Mouse (Mus musculus) adrenal gland, postnatal 14 days (tissue): Measurements from ENCODE around the gene Celf2. TPM values are rescaled to one million over a fixed set of nuclear protein-coding genes. Genes with fewer than 3 reads are reported as not detected.

ENCODE experiments used
- DNase-seq: peaks from one replicate; pipeline ENCODE4 v3.0.0; 2021; ENCODE audit warnings: mixed read lengths
- total RNA-seq: library from RNA; stranded (reverse); gene quantifications from 2 replicates; pipeline ENCODE4 v1.2.3, GENCODE M21; 2021

Gene Celf2
- total RNA-seq, 1 experiment from 2014 or later, result 64.1 TPM

DNA sequence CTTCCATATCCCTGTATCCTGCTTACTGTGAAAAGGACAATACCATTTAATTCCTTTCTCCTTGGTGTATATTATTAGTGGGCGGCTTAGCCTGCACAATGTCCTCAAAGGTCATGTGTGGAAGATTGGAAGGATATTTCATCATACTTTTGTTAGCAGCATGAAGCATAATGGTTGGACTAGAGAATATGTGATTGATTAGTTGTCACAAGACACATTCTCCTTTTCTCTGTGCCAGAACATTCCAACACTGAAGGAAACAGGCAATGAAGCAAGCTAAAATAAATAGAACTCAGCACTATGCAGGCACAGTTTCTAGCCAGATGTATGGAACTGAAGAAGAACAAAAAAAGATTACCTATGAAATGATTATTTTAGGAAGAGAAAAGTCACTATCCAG is 482.6 kb downstream of the Celf2 start:
- no peak for DNase-seq

DNA sequence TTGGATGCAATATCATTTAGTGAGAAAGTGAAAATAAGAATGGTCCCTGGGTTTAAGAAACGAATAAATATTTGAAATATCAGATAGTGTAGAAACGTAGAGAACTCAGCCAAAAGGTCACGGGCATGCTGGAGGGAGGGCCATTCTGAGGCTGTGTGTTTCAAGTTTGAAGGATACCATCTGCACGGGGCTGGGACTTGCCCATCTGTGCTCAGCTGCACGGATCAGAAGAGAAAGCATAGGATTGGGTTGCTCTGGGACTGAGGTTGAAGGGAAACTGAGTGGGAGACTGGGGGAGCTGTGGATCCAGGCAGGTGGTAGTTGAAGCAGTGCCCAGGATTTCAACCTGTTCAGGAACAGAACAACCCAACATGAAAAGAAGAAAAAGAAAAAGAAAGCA is 483.8 kb downstream of the Celf2 start:
- peak; percentile 7 for DNase-seq

DNA sequence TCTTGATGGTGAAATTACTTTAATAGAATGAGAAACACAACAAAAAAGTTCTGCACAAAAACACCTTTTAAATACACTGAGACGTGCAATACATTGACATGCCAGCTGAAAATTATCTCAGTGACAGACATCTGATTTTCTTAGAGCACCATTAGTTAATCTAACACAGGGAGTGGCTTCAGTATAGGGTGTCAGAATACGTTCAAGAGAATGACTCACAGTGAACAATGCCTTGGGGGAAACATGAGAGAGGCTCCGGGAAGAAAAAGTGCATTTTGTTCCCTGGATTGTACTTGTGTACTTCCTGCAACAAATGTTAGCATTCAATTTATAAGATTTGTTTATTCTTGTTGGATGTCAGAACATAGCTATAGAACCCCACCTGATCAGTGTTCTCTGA is 487.2 kb downstream of the Celf2 start:
- DNase-seq, result no peak

DNA sequence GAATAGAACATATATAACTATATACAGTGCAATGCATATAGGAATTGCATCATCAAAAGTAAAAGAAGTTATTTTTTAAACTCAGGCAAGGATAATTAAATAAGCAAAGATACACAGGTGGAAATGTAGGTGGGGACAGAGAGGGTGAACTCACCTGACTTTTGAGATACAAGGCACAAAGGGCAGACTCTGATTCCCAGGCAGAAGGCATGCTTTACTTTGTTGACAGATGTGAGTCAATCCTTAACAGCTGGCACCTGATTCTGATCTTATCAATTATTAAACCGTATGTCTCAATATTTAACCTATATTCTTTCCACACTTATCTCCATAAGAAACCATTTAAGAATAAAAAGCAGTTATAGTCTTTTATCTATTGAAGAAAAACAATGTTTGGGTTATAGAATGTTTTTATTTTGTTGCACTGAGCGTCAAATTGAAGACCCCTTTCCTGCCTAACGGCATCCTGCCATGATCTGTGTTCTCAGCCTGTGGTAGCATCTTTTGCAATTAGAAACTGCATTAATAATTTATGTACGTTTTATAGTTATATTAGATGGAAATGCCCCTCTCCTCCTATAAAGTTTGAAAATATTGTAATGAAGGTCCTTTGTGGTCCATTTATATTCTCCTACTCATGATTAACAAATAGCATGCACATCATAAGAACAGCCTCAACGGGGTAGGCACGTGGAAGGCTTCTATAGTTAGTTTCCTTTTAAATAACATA is 491.8 kb downstream of the Celf2 start:
- DNase-seq, result no peak

DNA sequence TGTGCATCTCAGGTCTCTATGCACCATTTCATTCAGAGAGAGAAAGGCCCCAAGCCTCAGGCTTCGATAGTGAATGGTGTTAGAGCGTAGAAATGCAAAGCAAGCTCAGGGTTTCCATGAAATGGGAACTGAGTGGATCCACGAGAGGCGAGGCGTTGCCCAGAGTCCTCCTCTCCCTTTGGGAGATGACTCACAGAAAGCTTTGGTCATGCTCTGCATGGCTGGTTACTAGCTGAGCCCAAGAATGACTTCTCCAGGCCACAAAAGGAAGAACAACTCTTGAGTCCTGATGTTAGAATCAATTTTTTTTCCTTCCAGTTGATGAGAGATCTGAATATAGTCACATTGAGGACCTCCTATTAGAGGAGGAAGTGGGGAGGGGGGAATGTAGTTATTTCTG is 496.2 kb downstream of the Celf2 start:
- peak; percentile 5 for DNase-seq

DNA sequence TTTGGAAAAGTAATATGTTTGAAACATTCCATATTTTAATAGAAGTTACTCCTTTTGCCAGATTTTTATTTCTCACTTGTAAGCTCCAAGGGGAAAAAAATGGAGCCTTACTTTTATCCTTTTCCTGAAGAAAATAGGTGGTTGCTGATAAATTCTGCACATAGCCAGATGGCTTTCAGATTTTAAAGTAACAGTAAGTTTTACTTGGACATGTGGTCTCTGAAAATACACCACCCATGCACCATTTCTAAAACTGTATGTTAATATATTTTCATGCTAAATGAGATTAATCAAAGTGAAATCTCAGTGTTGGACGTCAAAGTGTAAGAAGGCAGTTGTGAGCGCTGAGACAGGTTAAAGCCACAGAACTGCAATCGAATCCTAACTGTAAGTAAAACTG is 502.5 kb downstream of the Celf2 start:
- DNase-seq, result no peak

DNA sequence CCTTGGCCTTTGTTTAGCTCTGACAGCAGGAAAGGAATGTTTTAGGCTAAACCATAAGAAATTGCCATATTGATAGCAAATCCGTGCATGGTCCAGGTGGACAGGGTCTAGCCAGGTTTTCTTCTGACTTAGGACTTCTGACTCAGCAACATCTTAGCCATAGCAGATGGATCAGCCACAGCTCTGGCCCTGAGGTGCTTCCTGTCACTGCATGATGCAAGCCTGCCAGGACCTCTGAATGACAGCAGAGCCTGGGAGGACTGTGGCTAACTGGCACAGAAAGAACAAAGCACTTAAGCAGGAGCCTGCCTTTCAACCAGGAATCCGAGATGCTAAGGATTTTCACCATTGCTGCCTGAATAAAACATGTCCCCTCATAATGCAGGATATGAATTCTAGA is 507.4 kb downstream of the Celf2 start:
- DNase-seq, result no peak

DNA sequence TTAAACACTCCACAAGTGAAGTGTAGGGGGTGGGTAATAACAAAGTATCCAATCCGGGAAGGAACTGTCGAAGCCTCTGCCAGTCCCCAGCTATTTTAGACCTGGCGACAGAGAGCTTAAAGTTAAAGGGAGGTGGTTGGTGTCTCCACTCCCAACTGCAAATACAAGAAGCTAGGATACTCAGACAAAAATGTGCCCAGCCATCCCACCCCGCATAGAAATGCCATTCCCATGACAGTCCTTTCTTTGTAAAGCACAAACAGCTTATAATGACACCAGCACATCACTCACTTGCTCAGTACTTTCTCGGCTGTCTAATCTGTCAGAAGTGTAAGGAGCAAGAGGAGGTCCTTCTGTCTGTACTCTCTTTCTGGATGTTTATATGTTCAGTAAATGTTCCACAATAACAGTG is 518.3 kb downstream of the Celf2 start:
- no peak for DNase-seq

DNA sequence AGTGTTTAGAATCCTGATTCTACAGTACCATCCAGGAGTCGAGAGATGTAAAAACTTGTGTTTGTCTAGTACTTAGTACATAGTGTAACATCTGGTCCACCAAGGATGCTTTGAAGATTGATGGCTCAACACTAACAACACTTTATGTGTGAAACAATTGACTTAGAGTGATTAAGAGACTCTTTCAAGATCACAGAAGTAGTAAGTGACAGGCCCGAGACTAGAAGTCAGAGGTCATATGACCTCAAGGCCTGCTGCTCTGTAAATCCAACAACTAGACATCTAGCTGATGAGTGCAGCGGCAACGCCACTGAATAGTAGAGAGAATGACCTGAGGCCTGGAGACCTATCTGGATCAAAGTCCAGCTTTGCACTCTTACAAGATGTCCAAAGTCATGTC is 523.7 kb downstream of the Celf2 start:
- no peak for DNase-seq

DNA sequence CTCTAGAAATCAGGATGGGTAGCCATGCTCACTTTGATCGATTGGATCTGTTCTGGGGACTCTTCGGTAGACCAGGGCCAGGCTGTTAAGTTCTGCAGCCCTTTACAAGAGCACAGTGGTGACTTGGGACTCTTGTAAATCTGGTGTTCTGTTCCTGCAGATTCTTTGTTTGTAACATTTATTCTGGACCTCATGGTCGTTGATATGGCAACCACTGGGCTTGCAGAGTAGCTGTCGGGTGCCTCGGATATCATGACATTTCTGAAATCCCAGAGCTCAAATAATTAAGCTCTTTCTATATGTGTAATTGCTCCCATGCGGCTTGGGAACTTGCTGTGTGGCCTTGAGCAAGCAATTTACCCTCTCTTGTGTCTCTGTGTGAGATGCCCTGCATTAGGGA is 525.5 kb downstream of the Celf2 start:
- no peak for DNase-seq

DNA sequence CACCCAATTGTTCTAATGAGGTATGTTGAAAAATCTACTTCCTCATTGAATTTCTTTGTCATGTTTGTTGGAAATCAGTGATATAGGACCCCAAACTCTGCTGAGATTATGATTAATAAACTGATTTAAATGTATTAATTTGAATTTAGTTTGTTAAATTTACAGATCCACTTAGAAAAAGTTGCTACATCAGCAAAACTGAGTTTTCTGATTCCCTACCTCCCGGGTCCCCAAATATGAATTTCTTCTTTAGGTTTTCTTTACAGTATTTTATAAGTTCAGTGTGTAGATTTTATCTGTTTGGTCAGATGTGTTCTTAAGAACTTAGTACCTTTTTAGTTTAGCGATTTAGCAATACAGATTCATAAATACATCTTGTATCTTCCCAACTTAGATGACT is 533.1 kb downstream of the Celf2 start:
- no peak for DNase-seq

DNA sequence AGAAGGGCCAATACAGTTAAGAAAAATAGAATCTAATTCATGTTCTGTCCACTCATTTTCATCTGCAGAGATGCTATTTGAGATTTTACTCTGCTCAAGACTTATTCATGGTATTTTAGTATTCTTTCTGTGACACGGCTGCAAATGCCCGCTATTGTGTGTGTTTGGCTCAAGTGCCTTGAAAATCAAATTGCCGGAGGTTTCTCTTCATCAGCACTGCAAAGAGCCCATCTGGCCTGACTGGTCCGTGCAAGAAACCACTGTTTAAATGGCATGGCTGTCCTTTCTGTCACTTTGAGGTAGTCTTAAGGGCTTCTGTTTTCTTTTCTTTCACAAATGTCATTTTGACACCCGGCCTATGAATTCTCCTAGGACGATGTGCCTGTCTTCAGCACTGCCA is 540.1 kb downstream of the Celf2 start:
- no peak for DNase-seq

DNA sequence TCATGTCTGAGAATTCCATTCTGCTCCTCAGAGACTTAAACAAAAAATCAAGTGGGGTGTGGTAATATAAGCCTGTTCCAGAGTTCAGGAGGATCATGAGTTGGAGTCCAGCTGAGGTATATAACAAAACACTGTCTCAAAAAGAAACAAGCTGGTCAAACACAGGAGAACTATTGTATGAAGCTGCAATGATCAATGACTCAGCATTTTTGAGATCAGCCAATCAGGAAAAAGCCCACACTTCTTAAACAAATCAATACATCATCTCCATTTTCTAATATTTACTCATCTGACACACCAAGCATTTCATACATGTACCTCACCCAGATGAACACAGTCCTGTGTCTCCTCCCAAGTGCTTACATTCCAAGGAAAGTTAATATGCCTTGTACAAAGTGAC is 544.1 kb downstream of the Celf2 start:
- DNase-seq, result no peak

DNA sequence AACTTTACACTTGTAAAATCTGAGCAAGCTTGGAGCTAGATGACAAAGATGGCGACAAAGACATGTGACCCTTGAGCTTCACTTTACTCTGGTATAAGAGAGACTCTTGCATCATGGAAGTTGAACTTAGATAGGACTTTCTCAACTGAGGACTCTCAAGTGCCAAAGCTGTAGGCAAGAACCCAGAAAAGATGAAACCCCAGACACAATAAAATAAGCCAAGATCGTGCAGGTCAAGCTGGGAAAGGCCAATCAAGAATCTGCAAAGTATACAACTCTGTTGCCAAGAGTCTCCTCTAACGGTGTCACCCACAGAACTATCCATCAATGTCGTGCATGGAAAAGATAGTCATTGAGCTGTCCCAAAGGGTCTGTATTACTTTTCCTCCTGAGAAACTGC is 558.7 kb downstream of the Celf2 start:
- peak; percentile 37 for DNase-seq

DNA sequence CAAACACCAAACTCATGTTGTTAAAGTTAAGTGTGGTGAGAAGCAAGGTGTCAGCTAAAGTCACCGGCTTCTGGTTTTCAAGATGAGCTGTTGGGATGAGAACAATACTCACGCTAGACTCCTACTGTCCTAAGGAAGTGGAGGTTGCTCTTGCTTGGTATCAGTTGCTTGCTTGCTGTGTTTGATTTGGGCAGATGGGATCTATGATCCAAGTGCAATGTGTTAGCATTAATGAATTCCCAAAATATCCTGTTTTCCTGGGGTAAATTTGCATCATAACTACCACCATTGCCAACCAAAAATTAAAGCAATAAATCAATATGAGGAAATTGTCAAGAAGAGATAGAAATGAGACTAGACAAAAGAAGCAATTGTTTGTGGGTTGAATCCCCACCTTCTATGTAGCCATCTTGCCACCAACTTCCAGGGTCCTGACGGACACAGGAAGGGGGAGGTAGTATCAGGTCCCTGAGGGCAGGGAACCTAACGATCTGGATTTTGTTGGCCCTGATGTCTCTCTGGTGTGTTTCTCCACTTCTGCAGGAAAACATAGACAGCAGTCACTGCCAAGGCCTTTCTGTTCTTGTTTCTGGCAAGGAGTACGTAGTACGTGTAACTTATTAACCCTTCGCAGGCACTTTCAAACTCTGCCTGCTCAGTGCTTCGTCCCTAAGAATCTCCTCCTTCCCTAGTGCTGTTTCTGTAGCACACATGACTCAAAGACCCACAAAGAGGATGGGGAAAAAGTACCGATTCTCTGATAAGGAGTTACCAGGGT is 563.5 kb downstream of the Celf2 start:
- DNase-seq, result peak; percentile 11

DNA sequence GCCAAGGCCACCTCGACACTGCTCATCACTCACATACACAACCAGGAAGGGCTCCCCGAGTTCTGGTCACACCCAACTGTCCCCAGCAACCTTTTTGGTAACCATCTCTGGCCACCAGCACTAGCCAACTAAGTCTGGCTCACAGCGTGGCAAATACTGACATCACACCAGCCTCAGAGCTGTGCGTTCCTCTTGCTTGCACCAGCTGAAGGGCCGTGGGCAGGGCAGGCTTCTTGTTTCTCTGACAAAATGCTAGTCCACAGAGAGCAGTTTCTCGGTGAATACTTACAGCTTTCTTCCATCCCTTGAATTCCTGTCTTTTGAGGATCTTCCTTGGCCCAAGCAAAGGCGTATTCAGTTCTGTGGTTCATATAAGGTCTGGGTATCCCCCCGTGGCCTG is 565.7 kb downstream of the Celf2 start:
- no peak for DNase-seq

DNA sequence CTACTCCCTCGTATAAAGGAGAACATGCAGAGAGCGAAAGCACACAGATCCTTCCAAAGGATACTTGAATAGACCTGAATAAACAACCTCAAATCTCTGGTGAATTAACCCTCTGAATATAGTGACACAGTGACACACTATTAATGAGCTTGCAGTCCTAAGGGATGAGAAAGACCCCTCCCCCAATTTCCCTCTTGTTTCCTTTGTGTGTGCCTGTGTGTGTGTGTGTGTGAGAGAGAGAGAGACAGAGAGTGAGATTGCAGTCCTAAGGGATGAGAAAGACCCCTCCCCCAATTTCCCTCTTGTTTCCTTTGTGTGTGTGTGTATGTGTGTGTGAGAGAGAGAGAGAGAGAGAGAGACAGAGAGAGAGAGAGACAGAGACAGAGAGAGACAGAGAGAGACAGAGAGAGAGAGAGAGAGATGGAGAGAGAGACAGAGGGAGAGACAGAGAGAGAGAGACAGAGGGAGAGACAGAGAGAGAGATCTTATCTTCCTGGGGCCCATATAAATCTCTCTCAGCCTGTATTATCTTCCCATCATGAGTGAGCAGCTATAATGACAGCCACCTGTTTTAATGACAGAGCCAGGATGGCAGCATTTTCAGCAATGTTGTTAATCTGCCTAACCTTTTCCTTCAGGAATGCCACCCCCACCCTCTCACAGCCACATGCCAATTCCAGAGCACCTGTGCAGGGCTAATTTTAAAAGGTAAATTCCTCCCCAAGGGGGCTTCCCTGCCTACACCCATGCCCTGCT is 566.5 kb downstream of the Celf2 start:
- no peak for DNase-seq

DNA sequence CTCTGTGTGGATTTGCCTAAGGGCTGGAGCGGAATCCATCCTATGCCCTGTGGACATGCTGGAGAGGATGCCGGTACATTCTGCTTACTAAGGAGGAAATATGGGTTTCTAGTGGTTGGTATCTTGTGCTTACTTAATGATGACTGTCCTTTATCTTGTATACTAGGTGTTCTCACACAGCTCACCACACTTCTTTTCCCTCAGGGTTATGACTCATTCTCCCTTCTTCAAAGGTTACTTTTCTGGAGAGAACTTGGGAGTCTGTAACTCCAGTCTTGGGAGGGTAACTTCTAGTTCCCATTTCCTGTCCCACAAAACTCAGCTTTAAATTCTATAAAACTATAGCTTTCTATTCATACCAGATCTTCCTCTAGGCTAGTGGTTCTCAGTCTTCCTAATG is 570.2 kb downstream of the Celf2 start:
- DNase-seq, result no peak

DNA sequence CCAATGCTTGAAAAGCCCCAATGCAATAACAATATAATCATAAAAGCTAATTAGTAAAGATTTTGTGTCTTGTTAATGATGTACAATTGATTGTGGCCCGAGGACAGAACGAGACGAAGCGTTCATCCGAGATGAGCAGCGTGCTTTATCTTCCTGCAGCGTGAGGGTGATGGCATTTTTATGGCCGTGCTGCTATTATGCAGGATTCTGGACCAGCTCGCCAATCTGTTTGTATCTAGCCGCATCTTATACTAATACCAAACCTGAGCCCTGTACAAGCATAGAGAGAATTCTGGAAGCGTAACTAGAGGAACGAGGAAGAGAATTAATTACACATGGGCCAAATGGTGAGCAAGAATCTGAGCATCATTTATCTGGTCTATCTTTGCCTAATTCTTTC is 576.2 kb downstream of the Celf2 start:
- no peak for DNase-seq

DNA sequence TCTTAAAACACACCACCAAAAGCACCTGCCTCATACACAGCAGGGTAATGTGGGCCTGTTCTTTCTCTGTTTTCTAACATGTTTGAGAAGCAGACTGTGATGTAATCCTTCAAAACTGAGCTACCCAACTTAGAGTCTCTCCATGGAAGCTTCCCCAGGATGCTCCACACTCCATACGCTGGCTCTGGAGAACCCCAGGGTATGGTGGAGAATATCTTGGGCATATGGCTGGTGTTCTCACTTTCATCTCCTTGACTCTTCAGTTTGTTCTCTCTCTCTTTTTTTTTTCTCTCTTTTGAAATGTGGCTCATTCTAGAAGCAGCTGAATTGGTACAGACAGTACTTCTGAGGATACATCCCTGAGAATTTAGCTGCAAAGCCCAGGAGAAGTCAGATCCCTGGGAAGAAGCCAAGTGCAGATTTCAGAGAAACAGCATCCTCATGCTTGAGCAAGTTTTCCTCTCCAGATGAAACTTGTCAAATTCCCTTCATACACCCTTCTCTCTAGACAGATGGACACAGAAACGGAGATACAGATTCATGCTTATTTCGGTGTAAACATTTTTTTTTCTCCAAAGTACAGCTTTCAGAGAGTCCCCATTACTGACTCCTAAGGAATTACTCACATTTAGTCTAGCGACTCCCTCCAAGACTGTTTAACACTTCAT is 581.5 kb downstream of the Celf2 start:
- DNase-seq, result no peak

DNA sequence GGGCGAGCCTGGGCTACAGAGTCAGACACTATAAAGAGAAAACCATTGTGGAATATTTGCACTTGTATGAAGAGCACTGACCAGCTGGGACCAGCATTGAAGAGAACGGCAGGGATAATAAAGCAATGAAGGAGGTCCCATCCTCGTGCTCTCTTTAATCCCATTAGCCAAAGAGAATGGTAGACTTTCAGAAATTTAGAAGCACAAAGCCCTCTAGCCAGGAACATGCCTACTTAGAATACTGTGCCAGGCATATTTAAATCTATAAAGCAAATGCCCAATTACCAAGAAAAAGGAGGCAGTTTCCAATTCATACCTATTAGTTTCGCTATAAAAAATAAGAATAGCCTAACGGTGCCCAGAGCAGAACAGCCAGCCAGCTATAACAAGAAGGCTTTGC is 583.9 kb downstream of the Celf2 start:
- no peak for DNase-seq

DNA sequence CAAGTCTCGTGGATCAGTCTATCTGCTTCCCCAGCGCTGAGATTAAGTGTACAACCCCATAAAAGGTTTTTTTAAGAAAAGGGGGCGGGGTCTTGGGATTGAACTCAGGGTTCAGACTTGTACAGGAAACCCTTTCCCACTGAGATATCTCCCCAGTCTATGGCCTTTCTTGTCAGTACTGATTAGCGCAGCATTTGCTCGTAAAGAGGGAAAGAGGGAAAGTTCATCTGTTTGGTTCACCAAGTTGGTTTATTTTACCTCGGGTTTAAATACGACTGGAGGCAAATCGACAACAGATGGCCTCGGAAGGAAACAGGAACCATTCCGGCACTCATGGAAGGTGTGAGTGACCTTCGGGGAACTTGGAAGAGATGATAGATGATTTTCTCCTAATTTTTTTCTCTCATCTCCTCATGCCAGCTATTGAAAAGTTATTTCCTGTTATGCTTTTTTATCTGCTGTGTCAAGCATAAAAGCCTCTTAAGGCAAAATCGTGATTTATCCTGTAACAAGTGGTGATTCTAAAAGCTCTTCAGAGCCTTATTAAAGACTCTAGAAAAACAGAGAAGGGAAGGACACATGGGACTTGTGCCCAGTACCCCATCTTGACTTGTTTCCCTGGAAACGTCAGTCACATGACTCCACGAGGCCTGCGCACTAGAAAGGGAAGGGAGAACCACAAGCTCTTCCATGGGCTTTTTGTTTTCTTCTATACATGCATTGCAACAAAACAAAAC is 585.5 kb downstream of the Celf2 start:
- DNase-seq, result no peak
